Mouse (Mus musculus): ENCODE results near the gene Sec61b. TPM values are rescaled to one million over a fixed set of nuclear protein-coding genes. Genes with fewer than 3 reads are reported as not detected.

Gene Sec61b
- total and polyA plus RNA-seq, 3 experiments: 329 to 538 TPM; not detected in 1

Other genes starting within 250 kb of the Sec61b start
- gene Tgfbr1, start 121.4 kb upstream of the Sec61b start, total RNA-seq (2012; rRNA removed): 4.5 and 4.7 TPM in 2 replicates
- gene Tgfbr1, start 121.4 kb upstream of the Sec61b start, polyA plus RNA-seq (2012; ENCODE audit: insufficient read depth in 1 of 2, insufficient read length in 2 of 2, low read depth in 1 of 2, low replicate concordance in 2 of 2, missing spikeins in 1 of 2): 1 to 10 TPM in 1 of 2 experiments, not detected in 1; 4.3 TPM
- gene Alg2, start 325 bp upstream of the Sec61b start, total RNA-seq (2012; rRNA removed): 10.1 and 11.6 TPM in 2 replicates
- 10 to 100 TPM; 31.3 to 48.1 TPM for gene Alg2, start 325 bp upstream of the Sec61b start, polyA plus RNA-seq (2012; ENCODE audit: insufficient read depth in 1 of 2, insufficient read length in 2 of 2, low read depth in 1 of 2, low replicate concordance in 2 of 2, missing spikeins in 1 of 2)

All from MEL (cell line).